ENCODE assay signal across 8 mouse cellular contexts in the genomic region with DNA sequence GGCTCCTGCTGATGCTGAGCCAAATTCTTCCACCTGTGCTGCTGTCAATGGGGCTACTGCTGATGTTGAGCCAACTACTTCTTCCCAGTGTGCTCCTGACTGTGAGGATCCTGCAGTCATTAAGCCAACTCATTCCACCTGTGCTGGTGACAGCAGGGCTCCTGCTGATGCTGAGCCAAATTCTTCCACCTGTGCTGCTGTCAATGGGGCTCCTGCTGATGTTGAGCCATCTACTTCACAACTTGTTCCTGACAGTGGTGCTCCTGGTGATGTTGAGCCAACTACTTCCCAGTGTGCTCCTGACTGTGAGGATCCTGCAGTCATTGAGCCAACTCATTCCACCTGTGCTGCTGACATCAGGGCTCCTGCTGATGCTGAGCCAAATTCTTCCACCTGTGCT.
DNase-seq lines count a peak whose midpoint lies in the region; TF ChIP-seq lines count a peak whose summit lies in the region.
"Not testable (repeated sequence)": the region's sequence is repeated elsewhere in the genome, so short reads cannot be mapped to it uniquely, and the experiment has no call there.

No protein-coding gene starts in this region.

- peak; percentile 41 for DNase-seq in cerebellum, adult 11 months
- peak; percentile 68 for DNase-seq in cerebellum, adult 9-10 months
- DNase-seq in gastrocnemius, postnatal 14 days, result peak; percentile 2
- DNase-seq in heart, postnatal 25 days (ENCODE audit: low spot score), result peak; percentile 2
- peak; percentile 1 for DNase-seq in kidney, adult 2 months
- peak; percentile 3 for DNase-seq in lung, adult 2 months
- peak; percentile 0 for DNase-seq in spleen, adult 12 weeks (ENCODE audit: low spot score)
- DNase-seq in urinary bladder, postnatal 10 days (ENCODE audit: low spot score), result peak; percentile 9

- H3K36me3 ChIP-seq in kidney, adult 2 months (ENCODE audit: control insufficient read depth, insufficient read depth, low read length), result not testable (repeated sequence)

- intact Hi-C loops in gastrocnemius, postnatal 14 days (cut with DNase I; ENCODE audit: low total_unique reads); heart, postnatal 25 days (cut with DNase I): not testable (repeated sequence)

- not testable (repeated sequence) for TF ChIP-seq POLR2A in kidney, adult 2 months (IDR thresholded peaks at IDR 0.05; ENCODE audit: low read depth, low read length); lung, adult 2 months (IDR thresholded peaks at IDR 0.05; ENCODE audit: borderline replicate concordance, extremely low read depth, low read depth, low read length)

- not testable (repeated sequence) for H3K4me3 ChIP-seq in kidney, adult 2 months (ENCODE audit: insufficient read depth, low read depth, low read length); lung, adult 2 months (replicated peaks; ENCODE audit: extremely low read depth, low read depth, low read length)

- H3K27me3 ChIP-seq in kidney, adult 2 months (replicated peaks; ENCODE audit: control insufficient read depth, insufficient read depth, low read length), result not testable (repeated sequence)

- not testable (repeated sequence) for TF ChIP-seq CTCF in kidney, adult 2 months (conservative IDR thresholded peaks at IDR 0.05; ENCODE audit: insufficient read depth, insufficient read length, low read depth, low read length); lung, adult 2 months (IDR thresholded peaks at IDR 0.05; ENCODE audit: insufficient read depth, low read length)

- H3K27ac ChIP-seq in kidney, adult 2 months (ENCODE audit: insufficient read depth, low read depth, low read length), result not testable (repeated sequence)

- not testable (repeated sequence) for H3K4me1 ChIP-seq in kidney, adult 2 months (ENCODE audit: control insufficient read depth, insufficient read depth, low read length); lung, adult 2 months (ENCODE audit: control insufficient read depth, insufficient read depth, low read length)

Comparison
In these comparisons a context has a peak if more than half of its experiments do, and no peak if none do; other contexts are left out.
1. DNase-seq: peak in every context shown above with its lines; median percentile 68 in cerebellum, adult 9-10 months; 41 in cerebellum, adult 11 months; 9 in urinary bladder, postnatal 10 days; 3 in lung, adult 2 months; 2 in gastrocnemius, postnatal 14 days; 2 in heart, postnatal 25 days; 1 in kidney, adult 2 months; 0 in spleen, adult 12 weeks.